Mouse (Mus musculus) heart, embryonic 11.5 days (tissue): ENCODE data around the gene Os9. TPM values are rescaled to one million over a fixed set of nuclear protein-coding genes. Genes with fewer than 3 reads are reported as not detected.

Experiments
- ATAC-seq: fragments of 200-750 bp; cut with Nextera tagmentation; replicated peaks from 2 replicates; pipeline ENCODE4 v1.8.0; 2017; ENCODE audit warnings: moderate library complexity; ENCODE audit not compliant: insufficient number of reproducible peaks, low FRiP score, low TSS enrichment
- H3K27ac ChIP-seq: fragments of 300-500 bp; sonication (generic); 2 replicates; pipeline ENCODE4 v1.5.1; 2014; ENCODE audit warnings: mild to moderate bottlenecking, low read depth, low read length
- H3K27me3 ChIP-seq: fragments of 300-500 bp; sonication (generic); 2 replicates; pipeline ENCODE4 v1.6.1; 2014; ENCODE audit warnings: mild to moderate bottlenecking, low read length, mixed read lengths; ENCODE audit not compliant: control insufficient read depth, insufficient read depth
- H3K36me3 ChIP-seq: fragments of 300-500 bp; sonication (generic); 2 replicates; pipeline ENCODE4 v1.6.1; 2014; ENCODE audit warnings: mild to moderate bottlenecking, low read length, moderate library complexity, mixed read lengths; ENCODE audit not compliant: control insufficient read depth, insufficient read depth
- H3K4me1 ChIP-seq: fragments of 300-500 bp; sonication (generic); 2 replicates; pipeline ENCODE4 v1.6.1; 2014; ENCODE audit warnings: low read length; ENCODE audit not compliant: control insufficient read depth, insufficient read depth
- H3K4me2 ChIP-seq: fragments of 300-500 bp; sonication (generic); 2 replicates; pipeline ENCODE4 v1.6.1; 2014; ENCODE audit warnings: mild to moderate bottlenecking, moderate library complexity
- H3K4me3 ChIP-seq: fragments of 300-500 bp; sonication (generic); 2 replicates; pipeline ENCODE4 v1.5.1; 2014; ENCODE audit warnings: low read depth, low read length
- H3K9ac ChIP-seq: fragments of 300-500 bp; sonication (generic); 2 replicates; pipeline ENCODE4 v1.6.1; 2014; ENCODE audit warnings: mild to moderate bottlenecking, low read depth, low read length, moderate library complexity
- H3K9me3 ChIP-seq: fragments of 300-500 bp; sonication (generic); replicated peaks from 2 replicates; pipeline ENCODE4 v1.6.1; 2016; ENCODE audit warnings: low read length; ENCODE audit not compliant: control insufficient read depth
- WGBS: fragments of 180-500 bp; shearing (Covaris S2); extraction: QIAGEN DNeasy Blood & Tissue Kit; methylation state at CpG from one replicate; pipeline ENCODE4 v1.1.7; 2014; ENCODE audit not compliant: insufficient replicate concordance; 5-methylcytosine and 5-hydroxymethylcytosine counted together
- polyA plus RNA-seq: library from polyadenylated mRNA; unstranded; fragments of >200 nt; fragmentation: Nextera tagmentation; extraction: Ambion mirVana; gene quantifications from 2 replicates; pipeline ENCODE4 v1.2.1, GENCODE M21; 2014

The Os9 gene
- polyA plus RNA-seq, 1 experiment from 2014 or later: 21.3 TPM

GRCm38 (mm10) chr10:127118470-127118869 lies 2.5 kb downstream of the Os9 start:
- Histone ChIP-seq H3K4me1 (peaks cover 10% of the 10 kb centered on the region), H3K9ac (no peak overlapping the region), H3K27ac (no peak overlapping the region), H3K4me3 (no peak overlapping the region), H3K9me3 (no peaks in the 10 kb centered on the region), H3K4me2 (no peak overlapping the region), H3K27me3 (no peaks in the 10 kb centered on the region), H3K36me3 (peaks cover 19% of the 10 kb centered on the region)
- WGBS: 89% methylated on average over 11 of the region's 11 CpGs
- ATAC-seq: no peak

GRCm38 (mm10) chr10:127115068-127115467 lies 5.9 kb downstream of the Os9 start:
- H3K36me3 ChIP-seq: peaks cover 19% of the 10 kb centered on the region
- no peak overlapping the region for H3K27ac ChIP-seq
- no peak overlapping the region for H3K4me2 ChIP-seq
- ATAC-seq: no peak
- 64% methylated on average over 2 of the region's 2 CpGs for WGBS
- no peaks in the 10 kb centered on the region for H3K4me1 ChIP-seq
- no peaks in the 10 kb centered on the region for H3K9me3 ChIP-seq
- no peak overlapping the region for H3K9ac ChIP-seq
- H3K27me3 ChIP-seq: no peaks in the 10 kb centered on the region
- no peak overlapping the region for H3K4me3 ChIP-seq

- Histone ChIP-seq H3K4me2 (no peak overlapping the region), H3K36me3 (peaks cover 19% of the 10 kb centered on the region), H3K4me1 (no peaks in the 10 kb centered on the region), H3K9me3 (no peaks in the 10 kb centered on the region), H3K4me3 (no peak overlapping the region), H3K27ac (no peak overlapping the region), H3K9ac (no peak overlapping the region), H3K27me3 (no peaks in the 10 kb centered on the region)
- no peak for ATAC-seq
- 91% methylated on average over 11 of the region's 11 CpGs for WGBS
Measured at GRCm38 (mm10) chr10:127114408-127114807, 6.5 kb downstream of the Os9 start.

GRCm38 (mm10) chr10:127111001-127111887 lies 9.7 kb downstream of the Os9 start:
- Histone ChIP-seq H3K36me3 (peaks cover 8% of the 10 kb centered on the region), H3K4me1 (no peaks in the 10 kb centered on the region), H3K27ac (no peak overlapping the region), H3K27me3 (no peaks in the 10 kb centered on the region), H3K9me3 (no peaks in the 10 kb centered on the region), H3K9ac (no peak overlapping the region), H3K4me3 (no peak overlapping the region), H3K4me2 (no peak overlapping the region)
- 88% methylated on average over 15 of the region's 15 CpGs for WGBS
- no peak for ATAC-seq

- H3K36me3 ChIP-seq: peaks cover 2% of the 10 kb centered on the region; the same call in 1 of the 2 replicates
- 64% methylated on average over 3 of the region's 3 CpGs for WGBS
- H3K4me3 ChIP-seq: no peak overlapping the region
- H3K4me1 ChIP-seq: no peaks in the 10 kb centered on the region
- H3K9me3 ChIP-seq: no peaks in the 10 kb centered on the region
- no peak overlapping the region for H3K4me2 ChIP-seq
- no peak for ATAC-seq
- no peak overlapping the region for H3K9ac ChIP-seq
- no peaks in the 10 kb centered on the region for H3K27me3 ChIP-seq
- H3K27ac ChIP-seq: no peak overlapping the region
Measured at GRCm38 (mm10) chr10:127108262-127108583, 12.7 kb downstream of the Os9 start.

GRCm38 (mm10) chr10:127107563-127108261 lies 13.2 kb downstream of the Os9 start:
- H3K4me1 ChIP-seq: no peaks in the 10 kb centered on the region
- WGBS: 83% methylated on average over 16 of the region's 16 CpGs
- ATAC-seq: no peak
- no peak overlapping the region for H3K27ac ChIP-seq
- H3K4me3 ChIP-seq: no peak overlapping the region
- no peaks in the 10 kb centered on the region for H3K9me3 ChIP-seq
- no peak overlapping the region for H3K9ac ChIP-seq
- H3K27me3 ChIP-seq: no peaks in the 10 kb centered on the region
- no peak overlapping the region for H3K4me2 ChIP-seq
- H3K36me3 ChIP-seq: peaks cover 2% of the 10 kb centered on the region; the same call in 1 of the 2 replicates

- 62% methylated on average over 7 of the region's 7 CpGs for WGBS
- H3K27me3 ChIP-seq: no peaks in the 10 kb centered on the region
- H3K4me2 ChIP-seq: no peak overlapping the region
- no peaks in the 10 kb centered on the region for H3K4me1 ChIP-seq
- no peak for ATAC-seq
- H3K9me3 ChIP-seq: no peaks in the 10 kb centered on the region
- H3K4me3 ChIP-seq: no peak overlapping the region
- no peak overlapping the region for H3K9ac ChIP-seq
- H3K36me3 ChIP-seq: 0 out of 2 replicates have a peak, but pooled peaks cover 2% of the 10 kb centered on the region
- no peak overlapping the region for H3K27ac ChIP-seq
Measured at GRCm38 (mm10) chr10:127103631-127104030, 17.3 kb downstream of the Os9 start.

GRCm38 (mm10) chr10:127101151-127101550 lies 19.8 kb downstream of the Os9 start:
- H3K36me3 ChIP-seq: peaks cover 5% of the 10 kb centered on the region
- no peak for ATAC-seq
- WGBS: 81% methylated on average over 6 of the region's 6 CpGs

More at GRCm38 (mm10) chr10:127101151-127101550, 19.8 kb downstream of the Os9 start:
- no peak overlapping the region for H3K9ac ChIP-seq
- H3K4me3 ChIP-seq: no peak overlapping the region
- H3K27me3 ChIP-seq: 0 out of 2 replicates have a peak, but pooled peaks cover under 1% of the 10 kb centered on the region
- H3K27ac ChIP-seq: no peak overlapping the region
- no peaks in the 10 kb centered on the region for H3K9me3 ChIP-seq
- H3K4me2 ChIP-seq: no peak overlapping the region
- H3K4me1 ChIP-seq: no peaks in the 10 kb centered on the region
